Mouse (Mus musculus): ENCODE data around the gene Zrsr1.

Gene Zrsr1

GRCm38 (mm10) chr11:22971835-22972709, at the start of gene Zrsr1:
Zrsr1 (plus strand) TSS chr11:22972005.
- peak; percentile 72 for DNase-seq (ENCODE audit: low spot score)

- no peak for DNase-seq (ENCODE audit: low spot score)
Measured at GRCm38 (mm10) chr11:22922546-22922945, 49.3 kb upstream of the Zrsr1 start.

- no peak for DNase-seq (ENCODE audit: low spot score)
Measured at GRCm38 (mm10) chr11:22923606-22924005, 48.2 kb upstream of the Zrsr1 start.

GRCm38 (mm10) chr11:22928586-22929169, 43.1 kb upstream of the Zrsr1 start:
- no peak for DNase-seq (ENCODE audit: low spot score)

- DNase-seq (ENCODE audit: low spot score) = no peak
Measured at GRCm38 (mm10) chr11:22930129-22930528, 41.7 kb upstream of the Zrsr1 start.

GRCm38 (mm10) chr11:22931320-22931905, 40.4 kb upstream of the Zrsr1 start:
- DNase-seq (ENCODE audit: low spot score) = no peak

GRCm38 (mm10) chr11:22932167-22932566, 39.6 kb upstream of the Zrsr1 start:
- no peak for DNase-seq (ENCODE audit: low spot score)

GRCm38 (mm10) chr11:22936446-22937125, 35.2 kb upstream of the Zrsr1 start:
- DNase-seq (ENCODE audit: low spot score) = no peak

- DNase-seq (ENCODE audit: low spot score) = no peak
Measured at GRCm38 (mm10) chr11:22937716-22938316, 34.0 kb upstream of the Zrsr1 start.

- DNase-seq (ENCODE audit: low spot score) = no peak
Measured at GRCm38 (mm10) chr11:22938983-22939382, 32.8 kb upstream of the Zrsr1 start.

GRCm38 (mm10) chr11:22949101-22949500, 22.7 kb upstream of the Zrsr1 start:
- no peak for DNase-seq (ENCODE audit: low spot score)

- DNase-seq (ENCODE audit: low spot score) = no peak
Measured at GRCm38 (mm10) chr11:22950131-22950530, 21.7 kb upstream of the Zrsr1 start.

- DNase-seq (ENCODE audit: low spot score) = no peak
Measured at GRCm38 (mm10) chr11:22952668-22953067, 19.1 kb upstream of the Zrsr1 start.

- DNase-seq (ENCODE audit: low spot score) = no peak
Measured at GRCm38 (mm10) chr11:22956346-22956745, 15.5 kb upstream of the Zrsr1 start.

- peak; percentile 30 for DNase-seq (ENCODE audit: low spot score)
Measured at GRCm38 (mm10) chr11:22956830-22957229, 15.0 kb upstream of the Zrsr1 start.

GRCm38 (mm10) chr11:22957791-22958374, 13.9 kb upstream of the Zrsr1 start:
- no peak for DNase-seq (ENCODE audit: low spot score)

- no peak for DNase-seq (ENCODE audit: low spot score)
Measured at GRCm38 (mm10) chr11:22962101-22962500, 9.7 kb upstream of the Zrsr1 start.

GRCm38 (mm10) chr11:22964401-22964800, 7.4 kb upstream of the Zrsr1 start:
- DNase-seq (ENCODE audit: low spot score) = no peak

GRCm38 (mm10) chr11:22965503-22965902, 6.3 kb upstream of the Zrsr1 start:
- no peak for DNase-seq (ENCODE audit: low spot score)

GRCm38 (mm10) chr11:22969486-22969885, 2.3 kb upstream of the Zrsr1 start:
- DNase-seq (ENCODE audit: low spot score) = peak; percentile 44

GRCm38 (mm10) chr11:22970546-22970945, 1.3 kb upstream of the Zrsr1 start:
- no peak for DNase-seq (ENCODE audit: low spot score)

All from embryo, embryonic 10.5 days (tissue).